Mouse (Mus musculus) forebrain, embryonic 16.5 days (tissue): Measurements from ENCODE around the gene Faxc. TPM values are rescaled to one million over a fixed set of nuclear protein-coding genes. Genes with fewer than 3 reads are reported as not detected.
A peak's percentile ranks its signal among the peaks of the same experiment; 100 is the strongest.

ENCODE experiments used
- ATAC-seq: fragments of 200-750 bp; cut with Nextera tagmentation; 2 replicates; pipeline ENCODE4 v1.8.0; 2017; ENCODE audit warnings: mild to moderate bottlenecking, moderate library complexity
- H3K27ac ChIP-seq: fragments of 300-500 bp; sonication (generic); 2 replicates; pipeline ENCODE4 v1.5.1; 2014; ENCODE audit warnings: low read length, control low read depth
- H3K27me3 ChIP-seq: fragments of 300-500 bp; sonication (generic); replicated peaks from 2 replicates; pipeline ENCODE4 v1.6.1; 2014; ENCODE audit warnings: low read length; ENCODE audit not compliant: control insufficient read depth, insufficient read depth
- H3K36me3 ChIP-seq: fragments of 300-500 bp; sonication (generic); 2 replicates; pipeline ENCODE4 v1.6.1; 2014; ENCODE audit not compliant: control insufficient read depth, insufficient read depth
- H3K4me1 ChIP-seq: fragments of 300-500 bp; sonication (generic); replicated peaks from 2 replicates; pipeline ENCODE4 v1.6.1; 2014; ENCODE audit warnings: low read length; ENCODE audit not compliant: control insufficient read depth, insufficient read depth
- H3K4me2 ChIP-seq: fragments of 300-500 bp; sonication (generic); 2 replicates; pipeline ENCODE4 v1.6.1; 2014; ENCODE audit warnings: mild to moderate bottlenecking, low read length, control low read depth
- H3K4me3 ChIP-seq: fragments of 300-500 bp; sonication (generic); replicated peaks from 2 replicates; pipeline ENCODE4 v1.5.1; 2014; ENCODE audit warnings: mild to moderate bottlenecking, low read length, control low read depth
- H3K9ac ChIP-seq: fragments of 300-500 bp; sonication (generic); replicated peaks from 2 replicates; pipeline ENCODE4 v1.6.1; 2014; ENCODE audit warnings: low read depth, low read length, control low read depth
- H3K9me3 ChIP-seq: fragments of 300-500 bp; sonication (generic); 2 replicates; pipeline ENCODE4 v1.6.1; 2016; ENCODE audit warnings: low read length; ENCODE audit not compliant: control insufficient read depth
- WGBS: fragments of 180-500 bp; shearing (Covaris S2); extraction: QIAGEN DNeasy Blood & Tissue Kit; methylation state at CpG from one replicate; pipeline ENCODE4 v1.1.7; 2014; 5-methylcytosine and 5-hydroxymethylcytosine counted together
- polyA plus RNA-seq: library from polyadenylated mRNA; unstranded; fragments of >200 nt; fragmentation: Nextera tagmentation; extraction: Ambion mirVana; gene quantifications from 2 replicates; pipeline ENCODE4 v1.2.1, GENCODE M21; 2015

Faxc gene
- polyA plus RNA-seq: 17.4 and 18.3 TPM in 2 replicates

DNA sequence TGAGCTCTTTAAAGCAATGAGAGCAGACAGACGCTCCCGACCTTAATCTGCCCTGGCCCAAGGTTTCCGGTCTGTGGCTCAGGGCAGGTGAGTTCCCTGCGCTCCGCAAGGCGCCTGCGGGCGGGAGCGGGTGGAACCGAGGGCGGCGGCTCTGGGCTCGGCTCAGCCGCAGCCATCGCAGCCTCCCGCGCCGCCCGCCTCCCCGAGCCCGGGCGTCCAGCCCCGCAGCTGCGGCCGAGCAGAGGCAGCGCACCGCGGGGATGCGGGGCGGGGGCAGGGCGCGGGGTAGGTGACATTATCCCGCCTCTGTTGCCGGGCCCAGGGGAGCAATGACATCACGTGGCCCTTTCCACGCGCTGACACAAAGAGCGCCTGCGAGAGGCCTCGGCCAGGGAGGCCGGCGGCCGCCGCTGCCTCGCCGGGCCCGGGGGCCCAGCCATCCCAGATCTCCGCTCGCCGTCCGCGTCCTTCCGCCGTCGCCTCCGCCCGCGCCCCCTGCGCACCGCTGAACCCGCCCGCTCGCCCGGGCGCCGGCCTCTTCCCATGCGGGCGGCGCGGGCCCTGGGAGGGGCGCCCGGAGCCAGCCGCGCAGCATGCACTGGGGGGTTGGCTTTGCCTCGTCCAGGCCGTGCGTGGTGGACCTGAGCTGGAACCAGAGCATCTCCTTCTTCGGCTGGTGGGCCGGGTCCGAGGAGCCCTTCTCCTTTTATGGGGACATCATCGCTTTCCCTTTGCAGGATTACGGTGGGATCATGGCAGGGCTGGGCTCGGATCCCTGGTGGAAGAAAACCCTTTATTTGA lies at the start of gene Faxc:
Gene Faxc, plus strand, starts transcription at position 359 of the 801 bp plus-strand sequence.
- no peaks in the 10 kb centered on the region for H3K27me3 ChIP-seq
- under 1% methylated on average over 60 of the region's 83 CpGs for WGBS
- H3K4me3 ChIP-seq: peak within 1 kb of the TSS; percentile 80
- no peaks in the 10 kb centered on the region for H3K9me3 ChIP-seq
- 0 out of 2 replicates have a peak, but pooled peaks cover under 1% of the 10 kb centered on the region for H3K36me3 ChIP-seq
- H3K4me1 ChIP-seq: peaks cover 27% of the 10 kb centered on the region
- peak; percentile 86 for ATAC-seq
- H3K27ac ChIP-seq: peak within 1 kb of the TSS; percentile 94
- peak within 1 kb of the TSS; percentile 79 for H3K4me2 ChIP-seq
- peak within 1 kb of the TSS; percentile 100 for H3K9ac ChIP-seq

DNA sequence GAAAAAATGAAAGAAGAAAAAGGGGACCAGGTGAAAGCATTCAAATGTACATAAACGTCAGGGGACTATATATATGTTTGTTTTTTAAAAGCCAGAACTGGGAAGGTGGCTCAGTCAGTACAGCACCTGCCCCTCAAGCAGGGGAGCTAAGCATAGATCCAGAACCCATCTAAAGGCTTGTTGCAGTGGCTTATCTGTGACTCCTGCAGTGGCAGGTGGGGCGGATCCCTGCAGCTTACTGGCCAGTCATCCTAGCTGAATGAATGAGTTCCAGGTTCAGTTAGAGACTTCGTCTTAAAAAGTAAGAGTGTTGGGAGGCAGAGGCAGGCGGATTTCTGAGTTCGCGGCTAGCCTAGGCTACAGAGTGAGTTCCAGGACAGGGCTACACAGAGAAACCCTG lies 48.3 kb upstream of the Faxc start:
- Histone ChIP-seq H3K4me3 (no peak overlapping the region), H3K9ac (no peak overlapping the region), H3K36me3 (no peaks in the 10 kb centered on the region), H3K27ac (no peak overlapping the region), H3K4me1 (peaks cover 7% of the 10 kb centered on the region), H3K9me3 (no peaks in the 10 kb centered on the region), H3K27me3 (no peaks in the 10 kb centered on the region), H3K4me2 (no peak overlapping the region)
- WGBS: 95% methylated on average over 6 of the region's 6 CpGs
- no peak for ATAC-seq

DNA sequence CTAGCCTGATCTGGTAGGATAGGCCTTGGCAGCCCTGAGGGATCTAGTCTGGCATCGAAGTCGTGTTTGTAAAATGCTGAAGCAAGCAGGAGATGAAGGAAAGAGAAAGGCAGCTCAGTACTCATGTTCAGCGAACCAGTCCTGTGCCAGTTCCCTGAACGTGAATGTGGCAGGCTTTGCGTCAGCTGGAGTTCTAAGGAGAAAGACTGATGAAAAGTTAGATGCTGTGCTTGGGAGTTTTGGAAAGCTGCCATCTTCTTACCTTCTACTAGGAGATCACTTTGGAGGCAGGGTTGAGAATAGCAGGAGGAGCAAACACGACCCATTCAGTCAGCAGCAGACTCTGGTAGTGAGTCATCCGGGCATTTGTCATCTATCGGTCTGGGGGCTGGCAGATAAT lies 45.3 kb upstream of the Faxc start:
- WGBS: 84% methylated on average over 8 of the region's 8 CpGs
- H3K36me3 ChIP-seq: no peaks in the 10 kb centered on the region

DNA sequence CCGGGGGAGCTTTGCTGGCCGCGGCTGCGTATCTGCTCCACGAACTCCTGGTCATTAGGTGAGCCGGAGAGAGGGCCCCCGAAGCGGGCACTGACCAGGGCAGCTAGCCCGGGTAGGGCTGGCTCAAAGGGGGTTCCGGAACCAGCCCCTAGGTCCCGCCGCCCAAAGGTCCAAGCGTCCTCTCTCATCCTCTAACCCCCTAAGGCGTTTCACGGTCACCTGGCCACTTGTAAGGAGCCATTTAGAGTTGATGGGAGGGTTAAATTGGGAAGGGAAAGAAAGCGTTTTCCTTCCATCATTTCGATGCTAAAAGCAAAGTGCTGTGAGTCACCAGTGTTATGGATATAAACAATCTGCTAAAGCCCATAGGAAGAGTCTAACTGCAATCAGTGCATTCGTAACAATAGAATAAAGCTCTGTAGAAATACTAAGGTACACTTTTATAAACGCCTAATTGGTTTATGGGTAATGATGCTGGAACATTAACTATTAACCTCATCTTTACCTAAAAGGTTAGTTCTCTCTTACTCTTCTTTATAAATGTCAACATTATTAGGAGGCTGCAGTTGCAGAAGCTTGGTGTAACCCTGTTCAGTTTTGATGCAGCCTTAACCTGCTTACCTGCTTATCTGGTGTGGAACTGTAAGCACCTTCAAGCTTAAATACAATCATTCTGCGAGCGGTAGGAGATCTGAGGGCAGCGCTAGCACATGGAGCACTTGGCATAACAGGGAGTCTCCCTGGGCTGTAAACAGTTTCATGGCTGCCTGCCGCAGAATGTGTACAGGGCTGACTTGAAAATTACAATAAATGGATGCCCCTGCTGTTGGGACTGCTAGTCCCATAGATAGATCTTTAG lies 872 bp downstream of the Faxc start:
- Histone ChIP-seq H3K9ac (peak overlapping the region; percentile 100), H3K4me2 (peak overlapping the region; percentile 79), H3K27me3 (no peaks in the 10 kb centered on the region), H3K9me3 (no peaks in the 10 kb centered on the region), H3K27ac (peak overlapping the region; percentile 94), H3K4me1 (peaks cover 27% of the 10 kb centered on the region), H3K4me3 (peak overlapping the region; percentile 80), H3K36me3 (peaks cover 5% of the 10 kb centered on the region)
- WGBS: 6% methylated on average over 23 of the region's 23 CpGs
- peak; percentile 30 for ATAC-seq

More for the DNA sequence above, 45.3 kb upstream of the Faxc start:
- no peak overlapping the region for H3K9ac ChIP-seq
- H3K4me1 ChIP-seq: no peaks in the 10 kb centered on the region
- no peak for ATAC-seq
- H3K4me2 ChIP-seq: no peak overlapping the region
- no peak overlapping the region for H3K4me3 ChIP-seq
- H3K27ac ChIP-seq: no peak overlapping the region
- H3K9me3 ChIP-seq: no peaks in the 10 kb centered on the region
- no peaks in the 10 kb centered on the region for H3K27me3 ChIP-seq

DNA sequence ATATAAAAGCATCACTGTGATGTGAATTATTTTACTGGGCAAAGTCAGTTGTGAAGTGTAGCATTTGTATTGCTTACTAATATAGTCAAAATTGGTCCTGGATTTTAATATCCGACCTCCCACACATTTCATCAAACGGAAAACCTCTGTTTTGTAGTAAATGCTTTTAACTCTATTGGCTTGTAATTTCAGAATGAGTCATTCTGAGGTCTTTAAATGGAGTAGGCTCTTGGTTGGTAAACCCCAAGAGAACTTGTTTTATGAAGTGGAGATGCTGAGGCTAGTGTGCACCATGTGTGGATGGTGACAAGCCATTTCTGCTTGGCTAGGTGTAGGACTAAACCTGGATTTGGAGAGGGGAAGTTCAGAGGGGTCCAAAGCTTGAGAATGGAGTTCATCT lies 4.2 kb downstream of the Faxc start:
- H3K4me3 ChIP-seq: no peak overlapping the region
- 97% methylated on average over 2 of the region's 2 CpGs for WGBS
- no peak overlapping the region for H3K9ac ChIP-seq
- no peaks in the 10 kb centered on the region for H3K9me3 ChIP-seq
- H3K4me2 ChIP-seq: no peak overlapping the region
- H3K27me3 ChIP-seq: no peaks in the 10 kb centered on the region
- no peak for ATAC-seq
- no peak overlapping the region for H3K27ac ChIP-seq
- peaks cover 22% of the 10 kb centered on the region for H3K4me1 ChIP-seq
- H3K36me3 ChIP-seq: peaks cover 5% of the 10 kb centered on the region

DNA sequence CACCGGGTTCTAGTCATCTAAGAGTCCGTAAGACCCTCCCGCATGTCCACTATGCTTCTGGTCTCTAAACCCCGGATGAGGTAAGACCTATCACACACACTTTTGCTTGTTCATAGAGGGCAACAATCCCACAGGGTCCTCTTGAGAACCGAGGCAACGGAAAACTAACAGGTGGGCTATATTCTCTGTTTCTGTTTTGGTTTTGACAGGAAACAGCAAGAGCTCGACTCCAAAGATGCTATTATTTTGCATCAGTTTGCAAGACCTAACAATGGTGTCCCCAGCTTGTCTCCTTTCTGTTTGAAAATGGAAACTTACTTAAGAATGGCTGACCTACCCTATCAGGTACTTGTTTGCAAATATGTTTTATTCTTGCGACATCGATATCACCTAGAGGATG lies 5.3 kb downstream of the Faxc start:
- H3K9me3 ChIP-seq: no peaks in the 10 kb centered on the region
- peaks cover 5% of the 10 kb centered on the region for H3K36me3 ChIP-seq
- no peak for ATAC-seq
- H3K4me1 ChIP-seq: peaks cover 17% of the 10 kb centered on the region
- H3K27me3 ChIP-seq: no peaks in the 10 kb centered on the region
- 96% methylated on average over 9 of the region's 9 CpGs for WGBS
- H3K4me3 ChIP-seq: no peak overlapping the region
- no peak overlapping the region for H3K4me2 ChIP-seq
- H3K27ac ChIP-seq: no peak overlapping the region
- H3K9ac ChIP-seq: no peak overlapping the region

DNA sequence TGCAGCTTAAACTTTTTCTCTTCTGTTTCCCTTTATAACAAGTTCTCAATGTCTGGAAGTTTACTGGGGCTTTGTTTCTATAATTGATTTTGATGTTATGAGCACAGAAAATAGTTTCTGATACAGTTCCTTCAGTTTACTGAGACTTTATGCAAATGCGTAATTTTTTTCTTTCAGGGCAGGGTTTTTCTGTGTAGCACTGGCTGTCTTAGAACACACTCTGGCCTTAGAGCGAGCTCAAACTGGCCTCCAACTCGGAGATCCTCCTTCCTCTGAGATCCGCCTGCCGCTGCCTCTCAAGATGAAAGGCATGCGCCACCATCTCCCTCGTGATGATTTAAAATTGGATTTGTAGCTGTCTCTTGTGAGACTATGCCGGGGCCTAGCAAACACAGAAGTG lies 6.8 kb downstream of the Faxc start:
- H3K4me3 ChIP-seq: no peak overlapping the region
- H3K36me3 ChIP-seq: peaks cover 5% of the 10 kb centered on the region
- 83% methylated on average over 8 of the region's 8 CpGs for WGBS
- no peak overlapping the region for H3K9ac ChIP-seq
- H3K27me3 ChIP-seq: no peaks in the 10 kb centered on the region
- no peak overlapping the region for H3K4me2 ChIP-seq
- peaks cover 11% of the 10 kb centered on the region for H3K4me1 ChIP-seq
- no peak for ATAC-seq
- no peaks in the 10 kb centered on the region for H3K9me3 ChIP-seq
- no peak overlapping the region for H3K27ac ChIP-seq

DNA sequence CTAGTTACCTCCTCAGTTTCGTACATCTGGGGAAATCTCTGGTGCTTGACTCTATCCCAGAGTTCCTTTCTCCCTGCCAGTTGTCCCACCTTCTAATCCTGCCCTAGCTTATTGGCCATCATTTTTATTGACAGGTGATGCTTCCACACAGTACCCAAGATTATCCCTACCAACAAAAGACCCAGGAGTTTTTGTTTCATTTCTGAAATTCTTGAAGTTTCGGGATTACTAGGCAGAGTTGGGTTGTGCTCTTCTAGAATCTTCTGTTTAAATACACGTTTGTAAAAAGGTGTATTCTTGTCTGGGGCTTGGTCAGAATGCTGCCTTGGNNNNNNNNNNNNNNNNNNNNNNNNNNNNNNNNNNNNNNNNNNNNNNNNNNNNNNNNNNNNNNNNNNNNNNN lies 13.5 kb downstream of the Faxc start:
- Histone ChIP-seq H3K27me3 (no peaks in the 10 kb centered on the region), H3K4me1 (no peaks in the 10 kb centered on the region), H3K36me3 (peaks cover 5% of the 10 kb centered on the region; the same call in 1 of the 2 replicates), H3K27ac (no peak overlapping the region), H3K9me3 (no peaks in the 10 kb centered on the region), H3K4me3 (no peak overlapping the region), H3K4me2 (no peak overlapping the region), H3K9ac (no peak overlapping the region)
- no peak for ATAC-seq
- 89% methylated on average over 3 of the region's 3 CpGs for WGBS

DNA sequence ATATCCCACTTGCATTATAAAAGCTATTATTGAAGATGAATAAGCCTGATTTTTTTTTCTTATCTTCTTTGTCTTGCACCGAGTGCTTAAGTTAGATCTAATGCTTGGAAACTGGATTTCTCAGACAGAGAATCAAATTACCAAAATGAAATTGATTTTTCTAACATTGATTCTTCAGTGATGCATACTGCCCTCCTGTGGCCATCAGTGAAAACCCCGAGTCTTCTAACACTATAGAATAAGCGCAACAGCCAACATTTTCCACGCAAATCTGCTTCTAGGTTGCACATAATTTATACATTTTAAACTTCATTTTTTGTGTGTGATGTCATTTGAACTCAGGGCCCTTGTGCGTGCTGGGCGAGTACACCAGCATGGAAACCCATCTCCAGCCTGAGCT lies 20.3 kb downstream of the Faxc start:
- Histone ChIP-seq H3K4me1 (no peaks in the 10 kb centered on the region; the same call in 1 of the 2 replicates), H3K27ac (no peak overlapping the region), H3K27me3 (no peaks in the 10 kb centered on the region), H3K9ac (no peak overlapping the region), H3K36me3 (peaks cover 12% of the 10 kb centered on the region), H3K4me3 (no peak overlapping the region), H3K9me3 (no peaks in the 10 kb centered on the region), H3K4me2 (no peak overlapping the region)
- WGBS: 41% methylated on average over 6 of the region's 6 CpGs
- ATAC-seq: peak; percentile 49
